Mouse (Mus musculus): Measurements from ENCODE around the gene Ercc2.
A peak's percentile ranks its signal among the peaks of the same experiment; 100 is the strongest.

Gene Ercc2

GRCm38 (mm10) chr7:19381377-19382165 is at the start of gene Ercc2:
Gene Ercc2, plus strand, starts transcription at chr7:19382010.
- peak; percentile 99 for DNase-seq (ENCODE audit: low read depth, low spot score)

- DNase-seq (ENCODE audit: low read depth, low spot score), result peak; percentile 93
Observed at GRCm38 (mm10) chr7:19332709-19333352, 49.0 kb upstream of the Ercc2 start.

GRCm38 (mm10) chr7:19335583-19335982 is 46.2 kb upstream of the Ercc2 start:
- peak; percentile 92 for DNase-seq (ENCODE audit: low read depth, low spot score)

DNA sequence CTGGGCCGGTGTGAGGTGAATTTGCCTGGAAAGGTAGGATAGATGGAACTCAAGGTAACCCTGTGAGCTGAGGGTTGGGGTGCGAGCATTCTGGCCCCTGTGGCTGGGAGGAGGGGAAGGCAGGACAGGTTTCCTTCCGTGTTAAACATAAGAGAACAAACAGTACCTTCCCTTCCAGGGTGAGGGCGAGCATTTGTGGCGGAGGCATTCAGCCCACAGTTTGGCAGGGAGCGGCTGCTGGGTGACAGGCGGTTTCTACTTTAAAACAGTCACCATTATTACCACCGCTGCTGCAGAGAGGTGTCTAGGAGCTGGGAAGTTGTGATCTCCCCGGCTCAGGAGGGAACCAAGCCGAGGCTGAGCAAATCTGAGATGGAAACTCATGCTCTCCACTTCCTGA is 44.7 kb upstream of the Ercc2 start:
- no peak for DNase-seq (ENCODE audit: low read depth, low spot score)

DNA sequence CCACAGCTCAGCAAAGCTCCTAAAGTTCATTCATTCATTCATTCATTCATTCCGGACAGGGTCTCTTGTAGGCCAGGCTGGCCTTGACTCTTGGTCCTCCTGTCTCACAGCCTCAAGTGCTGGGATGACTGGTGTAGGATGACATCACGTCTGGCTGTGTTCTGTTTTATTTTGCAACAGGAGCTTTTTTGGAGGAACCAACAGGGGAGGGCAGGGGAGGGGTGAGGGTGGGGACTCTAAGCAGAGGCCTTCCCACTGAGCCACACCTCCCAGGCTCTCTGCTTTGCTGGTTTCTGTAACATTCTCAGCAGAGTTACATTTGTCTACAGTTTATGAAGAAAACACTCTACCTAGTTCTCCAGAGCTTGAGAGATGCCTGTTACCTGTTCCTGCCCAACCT is 43.8 kb upstream of the Ercc2 start:
- DNase-seq (ENCODE audit: low read depth, low spot score), result no peak

GRCm38 (mm10) chr7:19338596-19338995 is 43.2 kb upstream of the Ercc2 start:
- DNase-seq (ENCODE audit: low read depth, low spot score), result no peak

GRCm38 (mm10) chr7:19341250-19341649 is 40.6 kb upstream of the Ercc2 start:
- DNase-seq (ENCODE audit: low read depth, low spot score), result no peak

DNA sequence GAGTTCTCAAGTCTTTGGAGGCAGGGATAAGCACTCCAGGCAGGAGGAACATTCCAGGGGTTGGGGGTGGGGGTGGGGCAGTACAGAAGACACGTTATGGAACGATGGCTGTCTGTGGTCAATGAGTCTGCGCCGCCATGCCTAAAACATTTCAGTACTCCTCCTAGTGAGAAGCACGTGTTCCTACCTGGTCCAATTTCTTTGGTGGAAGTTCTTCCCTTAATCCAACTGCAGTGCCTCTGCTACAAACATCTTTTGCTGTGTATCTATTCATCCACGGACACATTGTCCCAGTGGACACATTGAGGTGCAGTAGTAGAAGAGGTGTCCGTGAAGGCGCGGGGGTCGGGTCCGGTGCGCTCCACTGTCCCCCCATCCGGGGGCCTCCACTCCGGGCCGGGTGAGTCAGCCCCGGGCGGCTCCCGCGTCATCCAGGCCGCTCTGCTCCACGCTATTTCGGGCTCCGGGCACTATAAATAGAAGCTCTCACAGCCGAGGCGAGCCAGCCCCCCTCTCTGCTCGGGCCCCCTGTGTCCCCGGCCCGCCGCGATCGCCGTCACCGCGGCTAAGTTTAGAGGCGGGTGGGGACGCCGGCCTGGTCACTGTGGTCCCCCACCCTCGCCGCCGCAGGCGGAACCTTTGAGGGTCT is 39.9 kb upstream of the Ercc2 start:
- no peak for DNase-seq (ENCODE audit: low read depth, low spot score)

- DNase-seq (ENCODE audit: low read depth, low spot score), result peak; percentile 77
Observed at GRCm38 (mm10) chr7:19342481-19343027, 39.3 kb upstream of the Ercc2 start.

DNA sequence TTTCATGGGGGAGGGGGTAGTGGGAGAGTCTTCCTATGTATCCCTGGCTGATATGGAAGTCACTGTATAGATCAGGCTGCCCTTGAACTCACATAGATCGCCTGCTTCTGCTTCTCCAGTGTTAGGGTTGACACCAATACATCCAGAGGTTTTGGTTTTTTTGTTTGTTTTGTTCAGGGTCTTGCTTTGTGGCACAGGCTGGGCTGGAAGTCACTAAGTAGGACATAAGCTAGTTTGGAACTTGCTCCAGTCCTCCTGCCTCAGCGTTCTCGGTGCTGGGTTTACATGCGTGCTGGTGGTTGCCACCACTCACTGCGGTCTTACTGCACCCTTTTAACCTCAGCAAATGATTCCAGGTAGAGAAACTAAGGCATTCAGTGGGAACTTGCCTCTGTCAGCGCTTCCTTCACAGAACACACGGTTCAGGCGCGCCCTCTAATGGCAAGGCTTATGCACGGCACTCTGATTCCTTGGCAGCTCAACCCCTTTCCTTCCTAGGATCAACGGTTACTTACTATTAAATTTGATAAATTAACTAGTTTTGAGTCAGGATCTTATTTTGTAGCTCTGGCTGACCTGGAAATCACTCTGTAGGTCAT is 38.5 kb upstream of the Ercc2 start:
- peak; percentile 86 for DNase-seq (ENCODE audit: low read depth, low spot score)

DNA sequence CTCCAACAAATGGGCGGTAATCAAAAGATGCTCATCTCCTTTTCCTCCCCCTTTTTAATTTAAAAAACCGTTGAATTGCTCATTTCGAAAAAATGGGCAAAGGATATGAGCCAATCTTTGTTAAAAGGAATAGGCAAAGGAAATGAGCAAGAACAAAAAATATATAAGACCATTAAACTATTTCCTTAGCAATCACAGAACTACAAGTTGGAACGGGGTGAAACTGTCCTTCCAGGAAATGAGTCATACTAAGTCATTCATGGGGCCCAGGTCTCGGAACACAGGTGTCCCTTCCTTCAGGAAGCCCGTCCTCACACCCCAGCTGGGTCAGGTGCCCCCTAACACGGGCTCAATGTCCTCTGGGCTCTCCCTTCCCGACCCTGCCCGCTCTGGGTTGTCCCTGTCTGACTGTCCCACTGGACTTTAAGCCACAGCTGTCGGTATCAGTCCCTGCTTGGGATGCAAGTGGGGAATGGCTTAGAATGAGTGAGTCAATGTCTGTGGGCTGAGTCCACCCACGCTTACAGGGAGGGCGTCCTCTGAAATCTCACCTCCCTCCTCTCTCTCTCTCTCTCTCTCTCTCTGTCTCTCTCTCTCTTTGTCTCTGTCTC is 37.5 kb upstream of the Ercc2 start, which contains the start of gene Ercc1:
Gene Ercc1 (plus strand): TSS at position 542 of the 611 bp plus-strand sequence.
- DNase-seq (ENCODE audit: low read depth, low spot score), result no peak

DNA sequence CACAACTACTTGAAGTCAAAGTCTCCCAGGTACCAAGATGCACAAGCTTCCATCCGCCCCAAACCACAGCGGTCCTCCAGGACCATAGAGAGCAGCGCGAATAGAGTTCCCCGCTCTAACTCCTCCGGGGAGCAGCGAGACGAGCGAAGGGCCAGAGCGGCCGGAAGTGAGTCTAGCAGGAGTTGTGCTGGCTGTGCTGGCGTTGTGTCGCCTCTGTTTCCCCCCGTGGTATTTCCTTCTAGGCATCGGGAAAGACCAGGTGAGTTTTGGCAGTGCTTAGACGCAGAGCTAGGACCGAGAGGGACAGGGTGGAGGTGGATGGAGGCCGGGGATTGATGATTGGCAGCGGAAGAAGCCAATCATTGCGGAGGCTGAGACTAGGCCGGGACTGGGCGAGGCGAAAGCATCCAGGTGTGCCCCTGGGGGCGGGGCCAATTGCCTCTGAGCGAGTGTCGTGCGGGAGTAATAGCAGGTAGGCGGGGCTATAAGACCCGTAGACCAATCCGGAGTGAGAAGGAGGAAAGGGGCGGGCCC is 36.8 kb upstream of the Ercc2 start:
- peak; percentile 100 for DNase-seq (ENCODE audit: low read depth, low spot score)

DNA sequence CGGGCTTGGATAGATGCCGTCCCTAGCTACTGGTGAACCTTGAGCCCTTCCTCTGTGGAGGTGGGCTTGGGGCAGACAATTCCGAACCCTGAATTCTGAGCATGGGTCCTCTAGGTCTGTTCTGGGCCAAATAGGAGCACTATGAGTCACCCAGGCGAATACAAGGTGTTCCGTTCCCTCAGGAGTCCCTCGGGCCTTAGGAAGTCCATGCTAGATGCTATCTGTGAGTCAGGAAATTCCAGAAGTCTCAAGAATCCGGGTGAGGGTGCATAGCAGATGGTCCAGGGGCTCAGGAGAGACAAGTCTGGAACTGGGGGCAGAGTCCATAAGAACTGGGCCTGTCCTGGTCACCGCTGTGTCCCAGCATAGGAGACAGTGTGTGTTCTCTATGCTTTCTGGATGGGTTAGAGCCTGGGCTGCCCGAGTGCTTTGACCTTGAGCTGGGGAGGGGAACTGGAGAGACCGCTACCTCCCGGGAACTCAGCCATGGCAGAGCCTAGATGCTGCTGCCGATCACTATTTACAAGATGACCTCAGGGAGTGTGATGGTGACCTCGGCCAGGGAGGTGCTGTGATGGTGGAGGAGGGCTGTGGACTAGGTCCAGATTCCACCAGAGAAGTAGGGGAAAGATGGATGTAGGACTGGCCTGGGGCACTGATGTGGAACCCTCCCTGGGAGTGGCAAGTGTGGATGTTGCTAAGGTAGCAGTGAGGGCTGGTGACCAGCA is 32.5 kb upstream of the Ercc2 start:
- no peak for DNase-seq (ENCODE audit: low read depth, low spot score)

DNA sequence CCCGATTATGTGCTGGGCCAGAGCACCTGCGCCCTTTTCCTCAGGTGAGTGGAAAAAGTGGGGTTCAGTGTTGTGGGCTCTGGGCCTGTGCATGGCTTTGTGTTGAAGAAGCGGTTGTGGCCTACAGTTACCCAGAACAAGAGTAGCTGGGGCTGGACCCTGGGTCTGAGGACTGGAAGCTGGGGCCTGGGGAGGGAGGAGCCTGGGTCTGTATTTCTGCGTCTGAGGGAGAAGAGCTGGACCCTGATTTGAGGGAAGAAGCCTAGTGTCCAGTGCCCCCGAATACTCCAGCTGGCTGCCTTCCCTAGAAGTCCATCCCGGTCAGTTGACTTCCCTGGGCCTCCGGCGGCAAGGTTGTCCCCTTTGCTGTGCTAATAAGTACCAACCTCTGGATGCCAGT is 31.6 kb upstream of the Ercc2 start:
- no peak for DNase-seq (ENCODE audit: low read depth, low spot score)

DNA sequence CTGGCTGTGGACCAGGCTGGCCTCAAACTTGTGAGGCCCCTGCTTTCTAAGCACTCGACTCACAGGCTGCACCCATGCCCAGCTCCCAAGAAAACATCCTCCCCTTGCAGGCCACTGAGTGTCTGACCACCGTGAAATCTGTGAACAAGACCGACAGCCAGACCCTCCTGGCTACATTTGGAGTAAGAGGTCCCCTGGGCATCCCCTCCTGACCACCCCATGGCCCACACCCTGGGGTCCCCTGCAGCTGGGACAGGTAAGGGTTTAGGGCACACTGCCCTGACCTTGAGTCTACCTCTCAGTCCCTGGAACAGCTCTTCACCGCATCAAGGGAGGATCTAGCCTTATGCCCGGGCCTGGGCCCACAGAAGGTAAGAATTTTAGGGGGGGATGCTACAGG is 26.8 kb upstream of the Ercc2 start:
- DNase-seq (ENCODE audit: low read depth, low spot score), result no peak

DNA sequence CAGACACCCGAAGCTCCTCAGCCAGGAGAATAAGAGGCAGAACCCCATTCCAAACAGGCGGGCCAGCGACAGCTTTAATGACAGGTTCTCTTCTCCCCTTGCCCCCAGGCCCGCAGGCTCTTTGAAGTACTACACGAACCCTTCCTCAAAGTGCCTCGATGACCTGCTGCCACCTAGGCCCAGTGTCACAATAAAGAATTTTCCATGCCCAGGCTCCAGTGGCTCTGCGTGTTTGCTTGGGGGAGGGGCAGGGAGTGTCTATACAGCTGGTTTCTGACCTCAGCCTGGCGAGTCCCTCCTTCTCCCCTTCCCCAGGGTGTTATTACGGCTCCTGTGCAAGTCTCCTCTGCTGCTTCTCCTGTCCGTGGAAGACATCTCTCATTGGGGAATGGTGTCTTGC is 25.5 kb upstream of the Ercc2 start:
- DNase-seq (ENCODE audit: low read depth, low spot score), result no peak

DNA sequence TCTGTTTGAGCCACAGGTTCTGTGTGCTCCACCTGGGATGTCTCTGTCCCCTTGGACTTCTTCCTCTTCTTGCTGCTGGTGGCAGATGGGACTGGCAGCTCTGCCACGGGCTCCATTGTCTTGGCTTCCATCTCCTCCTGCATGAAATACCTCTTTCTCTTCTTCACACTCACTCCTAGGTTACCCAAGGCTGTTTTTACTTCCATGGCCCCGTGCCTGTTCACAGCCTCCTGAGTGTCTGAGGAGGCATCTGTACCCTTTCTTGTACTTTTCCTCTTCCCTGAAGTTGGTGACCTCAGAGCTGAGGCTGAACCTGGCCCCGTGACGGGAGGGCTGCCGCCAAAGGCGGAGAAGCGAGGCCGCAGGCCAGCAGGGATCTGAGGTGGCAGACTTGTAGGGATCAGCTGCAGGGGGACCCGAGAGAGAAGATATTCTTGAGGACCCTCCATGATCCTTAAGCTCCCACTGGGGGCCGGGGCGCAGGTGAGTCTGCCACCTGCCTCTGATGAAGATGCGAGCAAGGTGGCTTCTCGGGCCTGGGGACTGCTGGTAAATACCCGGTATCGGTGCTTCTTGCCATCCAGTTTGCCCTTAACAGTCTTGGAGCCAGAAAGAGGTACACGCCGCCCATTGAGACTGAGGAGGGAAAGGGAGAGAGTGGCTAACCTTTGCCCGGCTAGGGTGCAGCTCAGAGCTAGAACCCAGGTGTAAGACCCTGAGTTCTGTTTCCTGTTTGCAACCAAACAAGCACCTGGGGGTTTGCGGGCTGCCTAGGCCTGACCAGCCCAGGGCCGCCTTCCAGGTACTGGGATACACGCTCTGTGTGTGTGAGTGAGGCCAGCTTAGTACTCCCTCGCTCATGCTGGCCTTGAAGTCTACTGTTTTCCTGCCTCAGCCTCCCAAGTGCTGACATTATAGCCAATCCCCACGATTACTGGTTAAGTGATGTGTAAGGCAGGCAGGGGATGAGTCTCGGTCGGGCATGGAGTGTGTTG is 24.1 kb upstream of the Ercc2 start:
- no peak for DNase-seq (ENCODE audit: low read depth, low spot score)

GRCm38 (mm10) chr7:19358634-19359033 is 23.2 kb upstream of the Ercc2 start:
- peak; percentile 41 for DNase-seq (ENCODE audit: low read depth, low spot score)

GRCm38 (mm10) chr7:19359299-19359891 is 22.4 kb upstream of the Ercc2 start, which contains the start of the genes Cd3eap and Ppp1r13l:
Gene Cd3eap, minus strand, starts transcription at chr7:19359483.
Gene Ppp1r13l, plus strand, starts transcription at chr7:19359749.
- peak; percentile 97 for DNase-seq (ENCODE audit: low read depth, low spot score)
